Mouse (Mus musculus) thymus, postnatal 14 days (tissue): ENCODE measurements around the gene Gtf2e1.

ENCODE experiments used
- DNase-seq: peaks from one replicate; pipeline ENCODE4 v3.0.0; 2021

Gene Gtf2e1

DNA sequence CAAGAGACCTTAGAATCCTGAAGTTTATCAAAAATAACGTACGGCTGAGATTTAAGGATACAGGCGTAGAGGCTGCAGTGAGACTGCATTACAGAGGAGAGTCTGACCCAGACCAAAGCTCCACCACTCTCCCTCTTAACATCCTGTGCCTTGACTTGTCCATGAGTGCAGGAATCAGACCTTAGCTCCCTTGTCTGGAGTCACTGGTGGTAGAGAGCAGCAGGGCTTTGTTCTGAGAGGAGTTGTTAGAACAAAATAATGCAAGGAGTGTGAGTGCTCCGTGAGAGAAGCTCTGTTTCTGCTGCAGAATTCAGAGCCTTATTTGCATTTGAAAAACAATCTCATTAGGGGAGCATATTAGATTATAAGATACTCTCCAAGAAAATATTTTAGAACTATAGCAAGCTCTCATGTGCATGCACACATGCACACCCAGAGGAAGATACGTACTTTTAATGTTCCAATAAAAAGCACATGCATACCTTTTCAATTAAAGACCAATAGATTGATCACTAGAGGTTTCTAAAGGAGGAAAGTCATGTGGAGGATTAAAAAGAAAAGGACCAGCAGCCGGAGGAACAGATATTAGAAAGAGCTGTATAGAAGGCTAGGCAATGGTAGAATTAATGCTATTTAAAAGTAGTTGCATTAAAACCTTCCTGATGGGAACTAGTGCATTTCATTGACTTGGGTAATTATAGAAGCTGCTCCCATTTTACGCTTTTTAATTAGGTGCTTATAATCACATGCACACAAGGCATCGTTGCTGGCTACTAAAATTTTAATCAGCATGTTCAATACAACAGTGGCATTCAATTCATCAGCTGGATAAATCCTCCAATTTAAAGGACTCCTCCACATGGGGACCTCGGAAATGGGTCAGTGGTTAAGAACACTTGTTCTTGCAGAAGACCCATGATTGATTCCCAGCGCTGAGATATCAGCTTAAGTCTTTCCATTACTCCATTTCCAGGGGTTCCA, 61.0 kb downstream of the Gtf2e1 start:
- no peak for DNase-seq

- DNase-seq, result no peak
These were observed 66.8 kb downstream of the Gtf2e1 start for GRCm38 (mm10) chr16:37472620-37473312.

GRCm38 (mm10) chr16:37469595-37469994, 70.0 kb downstream of the Gtf2e1 start:
- no peak for DNase-seq

- no peak for DNase-seq
These were observed 75.6 kb downstream of the Gtf2e1 start for GRCm38 (mm10) chr16:37463981-37464380.

DNA sequence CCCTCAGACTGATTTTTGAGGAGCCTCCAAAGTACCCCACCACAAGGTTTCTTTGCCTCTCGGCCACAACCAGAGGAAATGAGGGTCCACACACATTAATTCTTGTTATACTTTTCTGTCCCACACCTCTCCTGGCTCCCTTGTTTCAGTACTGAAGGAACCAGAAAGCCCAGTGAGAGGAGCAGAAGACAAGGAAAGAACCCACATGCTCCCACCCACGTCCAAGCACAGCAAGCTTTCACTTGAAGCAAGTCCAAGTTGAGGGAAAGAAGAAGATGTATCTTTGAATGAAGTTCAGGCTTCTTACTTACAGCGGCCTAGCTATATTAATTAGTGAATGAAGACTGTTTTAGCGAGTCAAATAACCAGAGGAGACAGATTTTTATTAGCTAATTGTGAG, 76.7 kb downstream of the Gtf2e1 start:
- DNase-seq, result no peak

DNA sequence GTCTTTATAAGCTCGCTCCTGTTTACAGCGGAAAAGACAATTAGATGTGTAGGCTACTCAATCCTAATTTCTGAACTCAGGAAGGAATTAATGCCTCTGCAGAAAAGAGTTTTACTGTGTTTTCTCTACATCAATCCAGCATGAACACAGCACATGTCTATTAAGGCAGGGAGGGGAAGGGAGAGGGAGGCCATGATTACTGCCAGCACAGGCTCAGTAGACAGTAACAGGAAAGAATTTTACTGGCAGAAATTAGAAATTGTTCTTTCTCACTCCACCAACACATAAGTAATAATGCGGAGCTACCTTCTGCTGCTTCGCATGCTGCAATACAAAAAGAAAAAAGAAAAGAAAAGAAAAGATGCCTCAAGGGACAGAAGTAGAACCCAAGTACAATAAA, 78.0 kb downstream of the Gtf2e1 start:
- no peak for DNase-seq
